Mouse (Mus musculus) forebrain, embryonic 14.5 days (tissue): ENCODE results near the gene Gm28053. TPM values are rescaled to one million over a fixed set of nuclear protein-coding genes. Genes with fewer than 3 reads are reported as not detected.

Experiments used
- ATAC-seq: fragments of 200-750 bp; cut with Nextera tagmentation; 2 replicates; pipeline ENCODE4 v1.8.0; 2017; ENCODE audit warnings: mild to moderate bottlenecking, moderate library complexity
- DNase-seq: peaks from one replicate; pipeline ENCODE4 v3.0.0-alpha.2; 2015; ENCODE audit warnings: low spot score
- H3K27ac ChIP-seq: fragments of 300-500 bp; sonication (generic); 2 replicates; pipeline ENCODE4 v1.5.1; 2014; ENCODE audit warnings: low read depth, mild to moderate bottlenecking, control low read depth, low read length, moderate library complexity
- H3K27me3 ChIP-seq: fragments of 300-500 bp; sonication (generic); replicated peaks from 2 replicates; pipeline ENCODE4 v1.6.1; 2014; ENCODE audit warnings: low read length, control low read depth, mixed read lengths; ENCODE audit not compliant: control insufficient read depth, insufficient read depth
- H3K36me3 ChIP-seq: fragments of 300-500 bp; sonication (generic); 2 replicates; pipeline ENCODE4 v1.6.1; 2014; ENCODE audit warnings: low read length, control low read depth; ENCODE audit not compliant: control insufficient read depth, insufficient read depth
- H3K4me1 ChIP-seq: fragments of 300-500 bp; sonication (generic); 2 replicates; pipeline ENCODE4 v1.6.1; 2014; ENCODE audit warnings: antibody characterized with exemption, low read length, control low read depth; ENCODE audit not compliant: control insufficient read depth, insufficient read depth
- H3K4me2 ChIP-seq: fragments of 300-500 bp; sonication (generic); 2 replicates; pipeline ENCODE4 v1.6.1; 2014; ENCODE audit warnings: mild to moderate bottlenecking, control low read depth, low read length
- H3K4me3 ChIP-seq: fragments of 300-500 bp; sonication (generic); 2 replicates; pipeline ENCODE4 v1.5.1; 2014; ENCODE audit warnings: low read depth, low read length, control low read depth
- H3K9ac ChIP-seq: fragments of 300-500 bp; sonication (generic); 2 replicates; pipeline ENCODE4 v1.6.1; 2014; ENCODE audit warnings: mild to moderate bottlenecking, low read length, control low read depth, moderate library complexity
- H3K9me3 ChIP-seq: fragments of 300-500 bp; sonication (generic); replicated peaks from 2 replicates; pipeline ENCODE4 v1.6.1; 2016; ENCODE audit warnings: low read length, control low read depth, mixed read lengths; ENCODE audit not compliant: control insufficient read depth
- WGBS: fragments of 180-500 bp; shearing (Covaris S2); extraction: QIAGEN DNeasy Blood & Tissue Kit; methylation state at CpG from one replicate; pipeline ENCODE4 v1.1.7; 2014; 5-methylcytosine and 5-hydroxymethylcytosine counted together
- polyA plus RNA-seq: library from polyadenylated mRNA; unstranded; fragments of >200 nt; fragmentation: Nextera tagmentation; extraction: Ambion mirVana; gene quantifications from 2 replicates; pipeline ENCODE4 v1.2.1, GENCODE M21; 2014

The Gm28053 gene
- polyA plus RNA-seq, 1 experiment from 2014 or later: not detected

DNA sequence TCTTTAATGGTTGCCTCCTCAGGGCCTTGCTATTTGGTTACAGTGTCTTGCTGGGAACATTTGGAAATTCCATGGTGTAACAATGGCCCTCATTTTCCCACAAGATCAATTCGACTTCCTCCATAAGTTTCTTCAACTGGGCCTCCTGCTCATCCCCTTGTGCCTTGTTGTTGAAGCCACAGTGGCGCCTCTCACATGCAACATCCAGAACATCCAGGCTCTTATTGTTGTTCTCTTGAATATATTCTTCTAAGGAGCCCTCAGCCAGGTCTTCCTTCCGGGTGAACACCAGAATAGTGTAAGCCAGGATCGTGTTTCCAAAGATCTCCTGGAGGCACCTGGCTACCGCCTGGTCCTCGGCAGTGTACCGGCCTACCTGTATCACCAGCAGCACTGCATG is 16.3 kb upstream of the Gm28053 start:
- WGBS: 90% methylated on average over 7 of the region's 7 CpGs
- DNase-seq: no peak
- H3K9ac ChIP-seq: no peak overlapping the region
- no peaks in the 10 kb centered on the region for H3K4me1 ChIP-seq
- H3K4me2 ChIP-seq: no peak overlapping the region
- no peaks in the 10 kb centered on the region for H3K36me3 ChIP-seq
- H3K9me3 ChIP-seq: no peaks in the 10 kb centered on the region
- no peak overlapping the region for H3K4me3 ChIP-seq
- no peak overlapping the region for H3K27ac ChIP-seq
- no peaks in the 10 kb centered on the region for H3K27me3 ChIP-seq
- ATAC-seq: no peak

DNA sequence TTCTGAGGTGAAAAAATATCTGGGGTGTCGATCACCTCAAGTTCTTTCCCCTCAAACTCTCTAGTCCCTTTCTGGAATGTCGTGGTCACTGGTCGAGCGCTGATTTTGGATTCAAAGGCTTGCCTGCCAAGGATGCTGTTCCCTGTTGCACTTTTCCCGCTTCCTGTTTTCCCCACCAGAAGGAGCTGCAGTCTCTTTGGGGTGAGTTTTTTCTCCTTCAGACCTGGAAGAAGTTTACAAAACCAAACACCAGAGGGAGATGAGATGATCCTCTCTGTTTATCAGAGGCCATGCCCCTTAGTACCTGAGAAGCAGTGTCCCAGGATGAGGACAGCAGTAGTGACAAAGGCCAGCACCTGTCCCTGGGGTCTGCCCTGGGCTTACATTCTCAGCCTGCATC is 15.8 kb upstream of the Gm28053 start:
- Histone ChIP-seq H3K9me3 (no peaks in the 10 kb centered on the region), H3K4me3 (no peak overlapping the region), H3K4me2 (no peak overlapping the region), H3K9ac (no peak overlapping the region), H3K4me1 (no peaks in the 10 kb centered on the region), H3K27me3 (no peaks in the 10 kb centered on the region), H3K36me3 (no peaks in the 10 kb centered on the region), H3K27ac (no peak overlapping the region)
- WGBS: 76% methylated on average over 5 of the region's 5 CpGs
- no peak for DNase-seq
- ATAC-seq: no peak

DNA sequence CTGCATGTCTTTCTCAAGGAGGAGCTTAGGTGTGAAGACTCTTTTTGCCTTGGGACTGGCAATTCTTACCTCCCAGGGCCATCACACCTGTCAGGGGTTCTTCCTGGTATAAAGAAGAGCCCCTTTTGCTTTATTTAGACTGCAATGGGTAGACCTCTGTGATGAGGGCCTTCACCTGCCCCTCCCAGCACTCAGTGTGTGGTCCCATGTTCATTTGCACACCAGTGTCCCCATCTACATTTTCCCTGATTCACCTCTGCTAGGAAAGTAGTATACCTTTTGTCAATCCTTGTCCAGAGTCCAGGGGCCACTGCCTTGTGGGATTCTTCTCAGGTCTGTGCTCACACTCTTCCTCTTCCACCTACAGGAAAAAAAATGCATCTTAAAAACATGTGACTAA is 14.3 kb upstream of the Gm28053 start:
- Histone ChIP-seq H3K9me3 (no peaks in the 10 kb centered on the region), H3K27me3 (no peaks in the 10 kb centered on the region), H3K27ac (no peak overlapping the region), H3K4me3 (no peak overlapping the region), H3K36me3 (no peaks in the 10 kb centered on the region), H3K4me2 (no peak overlapping the region), H3K9ac (no peak overlapping the region), H3K4me1 (no peaks in the 10 kb centered on the region)
- DNase-seq (no peak), ATAC-seq (no peak)

DNA sequence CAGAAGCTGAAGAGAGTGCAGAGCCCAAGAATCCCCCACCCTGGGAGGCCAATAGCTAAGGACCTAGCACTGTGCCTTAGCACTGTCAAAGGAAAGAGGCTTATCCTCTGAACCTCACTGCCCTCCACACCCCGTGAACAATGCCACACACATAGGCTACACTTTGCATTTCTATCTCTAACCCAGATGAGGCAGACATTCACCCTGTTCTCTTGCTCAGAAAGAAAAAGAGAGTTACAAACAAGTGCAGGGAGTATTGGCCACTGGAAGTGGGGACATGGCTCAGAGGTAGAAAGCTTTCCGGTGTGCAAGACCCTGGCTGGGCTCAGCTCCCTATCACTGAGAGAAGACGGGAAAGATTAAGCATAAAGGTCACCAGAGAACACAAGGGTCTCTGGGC is 12.3 kb upstream of the Gm28053 start:
- Histone ChIP-seq H3K9me3 (no peaks in the 10 kb centered on the region), H3K9ac (no peak overlapping the region), H3K4me2 (no peak overlapping the region), H3K36me3 (no peaks in the 10 kb centered on the region), H3K4me1 (no peaks in the 10 kb centered on the region), H3K27ac (no peak overlapping the region), H3K27me3 (no peaks in the 10 kb centered on the region), H3K4me3 (no peak overlapping the region)
- 53% methylated on average over 3 of the region's 3 CpGs for WGBS
- no peak for ATAC-seq
- DNase-seq: no peak

DNA sequence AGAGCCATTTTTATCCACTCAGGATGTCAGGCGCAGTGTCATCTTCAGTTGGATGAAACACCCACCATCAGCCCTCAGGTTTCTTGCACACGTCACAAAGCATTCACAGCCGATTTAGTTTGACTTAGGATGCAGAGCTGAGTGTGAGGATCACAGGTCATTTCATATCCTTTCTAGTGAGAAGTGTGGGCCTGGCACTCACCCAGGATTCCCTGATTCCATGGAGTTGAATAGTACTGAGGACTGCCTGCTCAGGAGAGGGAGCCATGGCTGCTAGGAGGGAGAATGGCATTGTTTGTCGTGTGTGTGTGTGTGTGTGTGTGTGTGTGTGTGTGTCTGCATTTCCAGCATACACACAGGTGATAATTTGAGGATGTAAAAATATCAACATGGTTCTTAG is 1.9 kb downstream of the Gm28053 start:
- no peak overlapping the region for H3K27ac ChIP-seq
- no peak overlapping the region for H3K4me3 ChIP-seq
- no peak overlapping the region for H3K9ac ChIP-seq
- H3K9me3 ChIP-seq: no peaks in the 10 kb centered on the region
- no peaks in the 10 kb centered on the region for H3K4me1 ChIP-seq
- no peak overlapping the region for H3K4me2 ChIP-seq
- 85% methylated on average over 4 of the region's 4 CpGs for WGBS
- H3K36me3 ChIP-seq: no peaks in the 10 kb centered on the region
- ATAC-seq (no peak), DNase-seq (no peak)
- H3K27me3 ChIP-seq: no peaks in the 10 kb centered on the region

DNA sequence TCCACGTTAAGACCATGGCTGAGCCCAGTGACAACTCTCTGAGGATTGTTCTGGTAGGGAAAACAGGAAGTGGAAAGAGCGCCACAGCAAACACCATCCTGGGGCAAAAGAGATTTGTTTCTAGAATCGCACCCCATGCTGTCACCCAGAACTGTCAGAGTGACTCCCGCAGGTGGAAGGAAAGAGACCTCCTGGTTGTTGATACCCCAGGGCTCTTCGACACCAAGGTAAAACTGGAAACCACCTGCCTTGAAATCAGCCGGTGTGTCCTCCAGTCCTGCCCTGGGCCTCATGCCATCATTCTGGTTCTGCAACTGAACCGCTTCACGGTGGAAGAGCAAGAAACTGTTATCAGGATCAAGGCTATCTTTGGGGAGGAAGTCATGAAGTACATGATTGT is 5.1 kb downstream of the Gm28053 start:
- WGBS: 92% methylated on average over 8 of the region's 8 CpGs
- H3K9me3 ChIP-seq: no peaks in the 10 kb centered on the region
- no peaks in the 10 kb centered on the region for H3K4me1 ChIP-seq
- no peak overlapping the region for H3K9ac ChIP-seq
- H3K4me2 ChIP-seq: no peak overlapping the region
- H3K4me3 ChIP-seq: no peak overlapping the region
- DNase-seq (no peak), ATAC-seq (no peak)
- H3K36me3 ChIP-seq: no peaks in the 10 kb centered on the region
- no peak overlapping the region for H3K27ac ChIP-seq
- no peaks in the 10 kb centered on the region for H3K27me3 ChIP-seq

DNA sequence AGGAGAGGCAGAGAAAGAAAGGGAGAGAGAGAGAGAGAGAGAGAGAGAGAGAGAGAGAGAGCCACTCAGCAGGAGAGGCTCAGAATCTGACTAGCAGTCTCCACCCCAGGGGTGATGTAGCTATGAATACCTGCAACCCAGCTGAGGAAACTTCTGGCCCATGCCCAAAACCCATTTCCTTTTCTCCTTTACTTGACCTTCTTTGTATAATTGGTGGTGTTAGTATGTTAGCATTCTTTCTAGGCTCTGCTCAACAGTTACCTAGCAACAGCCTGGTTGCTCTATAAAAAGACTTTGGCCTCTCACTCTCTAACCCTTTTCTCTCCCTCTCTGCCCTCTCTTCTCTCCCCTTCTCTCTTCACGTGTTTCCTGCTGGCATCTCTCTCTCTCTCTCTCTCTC is 7.1 kb downstream of the Gm28053 start:
- H3K27me3 ChIP-seq: no peaks in the 10 kb centered on the region
- H3K9me3 ChIP-seq: no peaks in the 10 kb centered on the region
- no peaks in the 10 kb centered on the region for H3K36me3 ChIP-seq
- no peak overlapping the region for H3K27ac ChIP-seq
- no peak overlapping the region for H3K4me2 ChIP-seq
- H3K4me1 ChIP-seq: no peaks in the 10 kb centered on the region
- 0% methylated on average over 1 of the region's 1 CpGs for WGBS
- peak; percentile 50 for DNase-seq
- ATAC-seq: no peak
- no peak overlapping the region for H3K4me3 ChIP-seq
- no peak overlapping the region for H3K9ac ChIP-seq

DNA sequence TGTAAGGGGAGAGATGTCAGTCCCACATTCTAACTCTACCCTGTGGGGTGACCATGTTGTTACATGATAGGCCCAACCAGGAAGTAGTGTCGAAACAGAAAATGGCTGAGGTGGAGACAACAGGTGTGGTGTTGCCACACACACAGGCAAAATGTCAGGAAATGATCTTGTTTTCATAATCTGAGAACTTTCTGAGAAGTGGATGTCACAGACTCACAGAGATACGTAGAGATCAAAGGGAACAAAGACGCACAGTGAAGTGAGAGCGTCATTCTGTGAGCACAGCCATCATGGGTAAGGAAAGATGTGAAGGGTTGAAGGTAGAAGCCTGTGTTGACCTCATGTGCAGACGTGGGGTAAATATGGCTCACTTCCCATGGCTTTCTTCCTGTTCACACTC is 9.4 kb downstream of the Gm28053 start:
- no peak for DNase-seq
- 89% methylated on average over 5 of the region's 5 CpGs for WGBS
- Histone ChIP-seq H3K27me3 (no peaks in the 10 kb centered on the region), H3K27ac (no peak overlapping the region), H3K9me3 (no peaks in the 10 kb centered on the region), H3K36me3 (no peaks in the 10 kb centered on the region), H3K9ac (no peak overlapping the region), H3K4me2 (no peak overlapping the region), H3K4me1 (no peaks in the 10 kb centered on the region), H3K4me3 (no peak overlapping the region)
- no peak for ATAC-seq

DNA sequence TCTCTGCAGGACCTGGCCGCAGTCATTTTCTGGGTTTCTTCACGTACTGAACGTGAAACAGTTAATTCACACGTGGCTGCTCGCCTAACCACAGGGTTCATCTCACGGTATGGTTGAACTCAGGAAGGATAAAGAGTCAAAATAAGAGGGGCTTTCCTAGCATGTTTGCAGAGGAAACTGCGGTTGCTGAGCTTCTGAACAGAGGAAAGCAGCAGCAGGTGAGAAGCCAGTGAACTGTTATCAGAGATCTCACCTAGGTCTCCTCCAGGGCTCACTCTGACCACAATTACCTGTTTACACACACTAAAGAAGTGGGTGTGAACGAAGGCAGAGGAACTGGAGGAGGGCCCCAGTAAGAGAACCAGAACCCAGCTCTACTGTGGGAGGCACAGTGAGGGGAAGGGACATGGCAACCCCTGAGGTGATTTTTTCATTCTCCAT is 14.5 kb downstream of the Gm28053 start:
- H3K4me2 ChIP-seq: no peak overlapping the region
- ATAC-seq: no peak
- no peak overlapping the region for H3K4me3 ChIP-seq
- no peaks in the 10 kb centered on the region for H3K36me3 ChIP-seq
- H3K27ac ChIP-seq: no peak overlapping the region
- no peaks in the 10 kb centered on the region for H3K4me1 ChIP-seq
- 63% methylated on average over 8 of the region's 8 CpGs for WGBS
- no peak for DNase-seq
- H3K27me3 ChIP-seq: no peaks in the 10 kb centered on the region
- H3K9me3 ChIP-seq: no peaks in the 10 kb centered on the region
- no peak overlapping the region for H3K9ac ChIP-seq

DNA sequence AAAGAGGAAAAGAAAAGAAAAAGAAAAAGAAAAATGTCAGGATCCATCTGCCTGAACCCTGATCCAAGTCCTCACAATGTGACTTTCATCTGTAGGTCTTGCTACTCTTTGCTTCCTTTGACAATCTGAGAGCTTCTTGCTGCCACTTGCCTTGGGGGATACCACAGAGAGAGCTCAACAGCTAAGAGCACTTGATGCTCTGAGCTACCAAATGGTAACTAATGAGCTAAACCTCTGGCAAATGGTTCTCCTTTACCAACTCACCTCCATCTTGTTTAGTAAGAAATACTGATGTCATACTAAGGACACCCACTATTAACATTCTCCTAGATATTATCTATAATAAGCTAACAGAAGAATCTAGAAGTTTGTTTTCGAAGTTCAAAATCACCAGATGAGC is 15.3 kb downstream of the Gm28053 start:
- Histone ChIP-seq H3K9ac (no peak overlapping the region), H3K4me2 (no peak overlapping the region), H3K4me3 (no peak overlapping the region), H3K27me3 (no peaks in the 10 kb centered on the region), H3K27ac (no peak overlapping the region), H3K9me3 (no peaks in the 10 kb centered on the region), H3K36me3 (no peaks in the 10 kb centered on the region), H3K4me1 (no peaks in the 10 kb centered on the region)
- DNase-seq: no peak
- 82% methylated on average over 1 of the region's 1 CpGs for WGBS
- ATAC-seq: no peak
